10 mouse cellular contexts compared by ENCODE assay signal in the genomic region with DNA sequence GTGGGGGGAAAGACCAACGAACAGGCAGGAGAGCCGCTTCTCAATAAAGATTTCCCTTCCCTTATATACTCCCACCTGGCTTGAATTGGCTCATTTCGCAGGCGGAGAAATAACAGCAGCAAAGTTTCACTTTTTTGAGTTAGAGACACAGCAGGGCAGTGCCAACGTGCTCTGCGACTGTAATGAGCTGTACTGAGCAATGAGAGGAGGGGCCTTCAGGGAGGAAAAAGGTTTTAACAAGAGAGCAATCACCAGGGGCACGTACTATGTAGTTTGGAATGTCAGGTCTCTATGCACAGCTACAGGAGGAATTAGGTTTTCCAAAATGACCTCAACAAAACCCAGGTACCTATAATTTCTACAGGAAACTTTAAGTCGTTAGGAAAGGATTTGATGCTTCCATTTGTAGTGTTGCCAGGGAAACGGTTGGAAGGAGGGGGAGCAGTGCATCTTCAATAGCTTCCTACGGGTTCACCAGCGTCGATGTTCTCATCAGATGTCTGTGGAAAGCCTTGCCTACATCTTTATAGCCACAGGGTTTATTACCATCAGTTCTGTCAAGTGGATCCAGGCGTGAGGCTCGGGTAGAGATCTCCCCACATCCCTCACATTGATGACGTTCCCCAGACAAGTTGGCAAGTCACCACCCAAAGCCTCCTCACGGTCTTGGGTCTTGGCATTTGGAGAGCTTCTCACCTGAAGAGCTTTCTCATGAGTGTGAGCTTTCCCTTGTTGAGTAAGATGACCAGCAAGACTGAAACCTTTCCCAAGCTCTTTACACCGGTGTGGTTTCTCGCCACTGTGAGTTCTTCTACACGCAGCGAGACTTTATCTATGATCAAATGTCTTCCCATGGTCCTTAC. TPM values are rescaled to one million over a fixed set of nuclear protein-coding genes. Genes with fewer than 3 reads are reported as not detected.
A peak's percentile ranks its signal among the peaks of the same experiment; 100 is the strongest.
DNase-seq lines count a peak whose midpoint lies in the region; ATAC-seq and TF ChIP-seq lines count a peak whose summit lies in the region.
"Had no signal": no experiment of that assay in that cellular context is flagged by ENCODE, and none has a peak within 500 bp of the region (broad histone marks: within the 10 kb centered on the region; RNA-seq: fewer than 3 reads in every experiment).

No protein-coding gene starts in this region.

- H3K4me2 ChIP-seq in heart, postnatal 0 days (ENCODE audit: low read depth, low read length): peak overlapping the region; percentile 60
- peak overlapping the region; percentile 61 for H3K4me2 ChIP-seq in embryonic facial prominence, embryonic 14.5 days (ENCODE audit: low read depth, low read length)
- H3K4me2 ChIP-seq in limb, embryonic 12.5 days: peak overlapping the region; percentile 57
- peak overlapping the region; percentile 54 for H3K4me2 ChIP-seq in midbrain, embryonic 15.5 days

- DNase-seq in heart, postnatal 0 days (ENCODE audit: low spot score): no peak
- DNase-seq in heart, postnatal 25 days (ENCODE audit: low spot score): no peak
- DNase-seq in embryonic facial prominence, embryonic 14.5 days (ENCODE audit: low spot score): no peak
- DNase-seq in adrenal gland, adult (ENCODE audit: inconsistent age in 2 of 2, low spot score in 1 of 2): no peak
- no peak for DNase-seq in cerebellum, adult 18-20 months
- no peak for DNase-seq in thymus, postnatal 4 days
- DNase-seq: cerebellum, postnatal 36 days had no signal

- no peaks in the 10 kb centered on the region for H3K4me1 ChIP-seq in heart, postnatal 0 days (ENCODE audit: control insufficient read depth, insufficient read depth)
- 0 out of 2 replicates have a peak, but pooled peaks cover 8% of the 10 kb centered on the region for H3K4me1 ChIP-seq in embryonic facial prominence, embryonic 14.5 days (ENCODE audit: control insufficient read depth, insufficient read depth, low read length)
- H3K4me1 ChIP-seq in limb, embryonic 12.5 days (replicated peaks): peaks cover 6% of the 10 kb centered on the region
- peaks cover 13% of the 10 kb centered on the region for H3K4me1 ChIP-seq in midbrain, embryonic 15.5 days

- no peaks in the 10 kb centered on the region for H3K36me3 ChIP-seq in heart, postnatal 0 days (replicated peaks; ENCODE audit: control insufficient read depth, insufficient read depth, low read length)
- H3K36me3 ChIP-seq in embryonic facial prominence, embryonic 14.5 days (ENCODE audit: control insufficient read depth, insufficient read depth, low read length): no peaks in the 10 kb centered on the region
- H3K36me3 ChIP-seq in limb, embryonic 12.5 days: no peaks in the 10 kb centered on the region
- H3K36me3 ChIP-seq in midbrain, embryonic 15.5 days (replicated peaks): no peaks in the 10 kb centered on the region

- no peak overlapping the region for H3K27ac ChIP-seq in heart, postnatal 0 days (ENCODE audit: low read depth)
- peak overlapping the region; percentile 55; the same call in 1 of the 2 replicates for H3K27ac ChIP-seq in embryonic facial prominence, embryonic 14.5 days (replicated peaks; ENCODE audit: low read depth, low read length)
- H3K27ac ChIP-seq in limb, embryonic 12.5 days: peak overlapping the region; percentile 73; the same call in 1 of the 2 replicates
- no peak overlapping the region; the same call in 1 of the 2 replicates for H3K27ac ChIP-seq in midbrain, embryonic 15.5 days
- H3K27ac ChIP-seq: macrophage had no signal

- H3K9ac ChIP-seq in heart, postnatal 0 days (replicated peaks; ENCODE audit: low read depth, low read length): no peak overlapping the region
- peak overlapping the region; percentile 59 for H3K9ac ChIP-seq in embryonic facial prominence, embryonic 14.5 days (ENCODE audit: low read depth, low read length)
- H3K9ac ChIP-seq in limb, embryonic 12.5 days (replicated peaks): peak overlapping the region; percentile 57
- 0 out of 2 replicates have a peak overlapping the region, but pooled peaks have one; percentile 26 for H3K9ac ChIP-seq in midbrain, embryonic 15.5 days

- WGBS in heart, postnatal 0 days: 49% methylated on average over 20 of the region's 20 CpGs
- WGBS in embryonic facial prominence, embryonic 14.5 days: 45% methylated on average over 20 of the region's 20 CpGs
- 45% methylated on average over 20 of the region's 20 CpGs for WGBS in limb, embryonic 12.5 days
- 38% methylated on average over 20 of the region's 20 CpGs for WGBS in midbrain, embryonic 15.5 days

- H3K9me3 ChIP-seq in heart, postnatal 0 days (replicated peaks; ENCODE audit: control insufficient read depth, low read length): peaks cover 10% of the 10 kb centered on the region; the same call in 1 of the 2 replicates
- peaks cover 12% of the 10 kb centered on the region for H3K9me3 ChIP-seq in embryonic facial prominence, embryonic 14.5 days (ENCODE audit: control insufficient read depth, low read length)
- peaks cover 14% of the 10 kb centered on the region; the same call in 1 of the 2 replicates for H3K9me3 ChIP-seq in limb, embryonic 12.5 days
- no peaks in the 10 kb centered on the region for H3K9me3 ChIP-seq in midbrain, embryonic 15.5 days

- TF ChIP-seq CTCF in heart, postnatal 0 days (IDR thresholded peaks at IDR 0.05; ENCODE audit: low read depth): no peak

- no peak for ATAC-seq in heart, postnatal 0 days (ENCODE audit: insufficient read depth, low read depth)
- no peak for ATAC-seq in embryonic facial prominence, embryonic 14.5 days (ENCODE audit: low read depth)
- ATAC-seq in limb, embryonic 12.5 days (ENCODE audit: insufficient number of reproducible peaks, insufficient read depth, low FRiP score, low TSS enrichment, low read depth): no peak
- ATAC-seq in midbrain, embryonic 15.5 days (replicated peaks): peak; percentile 65; the same call in 1 of the 2 replicates

- intact Hi-C loops in heart, postnatal 25 days (cut with DNase I): no loop called here

- peak overlapping the region; percentile 31 for H3K4me3 ChIP-seq in heart, postnatal 0 days (ENCODE audit: low read depth, low read length)
- H3K4me3 ChIP-seq in embryonic facial prominence, embryonic 14.5 days (ENCODE audit: low read depth, low read length): peak overlapping the region; percentile 31
- peak overlapping the region; percentile 38 for H3K4me3 ChIP-seq in limb, embryonic 12.5 days (replicated peaks)
- peak overlapping the region; percentile 30 for H3K4me3 ChIP-seq in midbrain, embryonic 15.5 days

- H3K27me3 ChIP-seq in heart, postnatal 0 days (ENCODE audit: control insufficient read depth, insufficient read depth, low read length): peaks cover 5% of the 10 kb centered on the region; the same call in 1 of the 2 replicates
- H3K27me3 ChIP-seq in embryonic facial prominence, embryonic 14.5 days (replicated peaks; ENCODE audit: control insufficient read depth, insufficient read depth, low read length): no peaks in the 10 kb centered on the region
- H3K27me3 ChIP-seq in limb, embryonic 12.5 days: no peaks in the 10 kb centered on the region
- H3K27me3 ChIP-seq in midbrain, embryonic 15.5 days (replicated peaks): no peaks in the 10 kb centered on the region

- no peak for TF ChIP-seq EP300 in heart, postnatal 0 days (IDR thresholded peaks at IDR 0.05; ENCODE audit: low read depth)

RNA-seq across cellular contexts. Expression of a gene that starts 7.2 kb away (rescaled TPM):
- not detected in 2 replicates for total RNA-seq in heart, postnatal 0 days (2014; rRNA removed; ENCODE audit: low replicate concordance)
- 0.14 TPM in 1 of 2 replicates, not detected in the other for polyA plus RNA-seq in heart, postnatal 0 days (2015; fragmentation: Nextera tagmentation; extraction: Ambion mirVana)
- not detected for total RNA-seq in heart, postnatal 25 days (2021)
- polyA plus RNA-seq in embryonic facial prominence, embryonic 14.5 days (2014; fragmentation: Nextera tagmentation; extraction: Ambion mirVana): not detected in 2 replicates
- polyA plus RNA-seq in limb, embryonic 12.5 days (2016; fragmentation: Nextera tagmentation; extraction: Ambion mirVana): 0.25 TPM in 1 of 2 replicates, not detected in the other
- polyA plus RNA-seq in midbrain, embryonic 15.5 days (2015; fragmentation: Nextera tagmentation; extraction: Ambion mirVana): 0.48 TPM in 1 of 2 replicates, not detected in the other
- polyA plus RNA-seq: macrophage had no signal

RNA-seq across cellular contexts. Expression of a gene that starts 10.0 kb away (rescaled TPM):
- 0.95 and 4.1 TPM in 2 replicates for total RNA-seq in heart, postnatal 0 days (2014; rRNA removed; ENCODE audit: low replicate concordance)
- polyA plus RNA-seq in heart, postnatal 0 days (2015; fragmentation: Nextera tagmentation; extraction: Ambion mirVana): 2.8 and 2.9 TPM in 2 replicates
- total RNA-seq in heart, postnatal 25 days (2021): 1 to 10 TPM; 1.8 to 2.5 TPM
- 8.5 and 12.1 TPM in 2 replicates for polyA plus RNA-seq in embryonic facial prominence, embryonic 14.5 days (2014; fragmentation: Nextera tagmentation; extraction: Ambion mirVana)
- 15.6 and 15.9 TPM in 2 replicates for polyA plus RNA-seq in limb, embryonic 12.5 days (2016; fragmentation: Nextera tagmentation; extraction: Ambion mirVana)
- polyA plus RNA-seq in midbrain, embryonic 15.5 days (2015; fragmentation: Nextera tagmentation; extraction: Ambion mirVana): 23.6 and 24.5 TPM in 2 replicates

RNA-seq across cellular contexts. Expression of a gene that starts 22.5 kb away (rescaled TPM):
- not detected in 2 replicates for total RNA-seq in heart, postnatal 0 days (2014; rRNA removed; ENCODE audit: low replicate concordance)
- polyA plus RNA-seq in heart, postnatal 0 days (2015; fragmentation: Nextera tagmentation; extraction: Ambion mirVana): not detected in 2 replicates
- total RNA-seq in heart, postnatal 25 days (2021): not detected
- polyA plus RNA-seq in embryonic facial prominence, embryonic 14.5 days (2014; fragmentation: Nextera tagmentation; extraction: Ambion mirVana): 2.4 and 4.9 TPM in 2 replicates
- not detected in 2 replicates for polyA plus RNA-seq in limb, embryonic 12.5 days (2016; fragmentation: Nextera tagmentation; extraction: Ambion mirVana)
- not detected in 2 replicates for polyA plus RNA-seq in midbrain, embryonic 15.5 days (2015; fragmentation: Nextera tagmentation; extraction: Ambion mirVana)
- polyA plus RNA-seq: macrophage had no signal

RNA-seq across cellular contexts. Expression of a gene that starts 25.5 kb away (rescaled TPM):
- total RNA-seq in heart, postnatal 0 days (2014; rRNA removed; ENCODE audit: low replicate concordance): 3.4 and 14.6 TPM in 2 replicates
- 6.7 and 6.8 TPM in 2 replicates for polyA plus RNA-seq in heart, postnatal 0 days (2015; fragmentation: Nextera tagmentation; extraction: Ambion mirVana)
- total RNA-seq in heart, postnatal 25 days (2021): 1 to 10 TPM; 3.1 to 4.5 TPM
- polyA plus RNA-seq in embryonic facial prominence, embryonic 14.5 days (2014; fragmentation: Nextera tagmentation; extraction: Ambion mirVana): 29.8 and 29.9 TPM in 2 replicates
- 57.6 and 61.1 TPM in 2 replicates for polyA plus RNA-seq in limb, embryonic 12.5 days (2016; fragmentation: Nextera tagmentation; extraction: Ambion mirVana)
- 47.2 and 48.6 TPM in 2 replicates for polyA plus RNA-seq in midbrain, embryonic 15.5 days (2015; fragmentation: Nextera tagmentation; extraction: Ambion mirVana)

RNA-seq across cellular contexts. Expression of a gene that starts 43.6 kb away (rescaled TPM):
- 0.69 and 2.0 TPM in 2 replicates for total RNA-seq in heart, postnatal 0 days (2014; rRNA removed; ENCODE audit: low replicate concordance)
- 0.85 and 0.98 TPM in 2 replicates for polyA plus RNA-seq in heart, postnatal 0 days (2015; fragmentation: Nextera tagmentation; extraction: Ambion mirVana)
- under 1 TPM; 0.70 to 0.81 TPM for total RNA-seq in heart, postnatal 25 days (2021)
- 4.1 and 5.8 TPM in 2 replicates for polyA plus RNA-seq in embryonic facial prominence, embryonic 14.5 days (2014; fragmentation: Nextera tagmentation; extraction: Ambion mirVana)
- polyA plus RNA-seq in limb, embryonic 12.5 days (2016; fragmentation: Nextera tagmentation; extraction: Ambion mirVana): 2.1 and 2.8 TPM in 2 replicates
- 0.92 and 1.1 TPM in 2 replicates for polyA plus RNA-seq in midbrain, embryonic 15.5 days (2015; fragmentation: Nextera tagmentation; extraction: Ambion mirVana)

Comparison
In these comparisons a context has a peak if more than half of its experiments do, and no peak if none do; other contexts are left out.
1. H3K27ac ChIP-seq: peak in embryonic facial prominence, embryonic 14.5 days (single experiment) and limb, embryonic 12.5 days (single experiment); none in heart, postnatal 0 days (single experiment) and midbrain, embryonic 15.5 days (single experiment).
2. Peak in every context shown above with its lines, with median percentiles within 50 percentile points of each other: H3K4me2 ChIP-seq and H3K4me3 ChIP-seq.